Mouse (Mus musculus) inflammation-experienced regulatory T-cells, adult 6 months (primary cell): ENCODE data around the gene Sh3pxd2b. TPM values are rescaled to one million over a fixed set of nuclear protein-coding genes. Genes with fewer than 3 reads are reported as not detected.
"Not testable (repeated sequence)": the region's sequence is repeated elsewhere in the genome, so short reads cannot be mapped to it uniquely, and the experiment has no call there.

Experiments
- ATAC-seq: one replicate; pipeline ENCODE4 v1.8.0; 2017
- polyA plus RNA-seq, 3 experiments: library from polyadenylated mRNA; unstranded; fragments of 100-300 nt; shearing (Covaris generic); gene quantifications; one replicate each; pipeline ENCODE4 v1.2.1; 2017

Gene Sh3pxd2b
- not detected for polyA plus RNA-seq

GRCm38 (mm10) chr11:32347607-32348432, at the start of gene Sh3pxd2b:
TSS of gene Sh3pxd2b (plus strand) at chr11:32347820.
- ATAC-seq = no peak

- no peak for ATAC-seq
Measured at GRCm38 (mm10) chr11:32297866-32298531, 49.6 kb upstream of the Sh3pxd2b start.

- ATAC-seq = no peak
Measured at GRCm38 (mm10) chr11:32298532-32298918, 49.1 kb upstream of the Sh3pxd2b start.

- not testable (repeated sequence) for ATAC-seq
Measured at GRCm38 (mm10) chr11:32299865-32300264, 47.8 kb upstream of the Sh3pxd2b start, which contains the start of gene Hbq1a. TSS of gene Hbq1a (plus strand) at chr11:32300069.

- no peak for ATAC-seq
Measured at GRCm38 (mm10) chr11:32300279-32301267, 47.0 kb upstream of the Sh3pxd2b start.

GRCm38 (mm10) chr11:32301506-32301905, 46.1 kb upstream of the Sh3pxd2b start:
- ATAC-seq = no peak

- no peak for ATAC-seq
Measured at GRCm38 (mm10) chr11:32302824-32303419, 44.7 kb upstream of the Sh3pxd2b start.

- no peak for ATAC-seq
Measured at GRCm38 (mm10) chr11:32303455-32303854, 44.2 kb upstream of the Sh3pxd2b start.

- no peak for ATAC-seq
Measured at GRCm38 (mm10) chr11:32307006-32307405, 40.6 kb upstream of the Sh3pxd2b start.

- no peak for ATAC-seq
Measured at GRCm38 (mm10) chr11:32309446-32309845, 38.2 kb upstream of the Sh3pxd2b start.

GRCm38 (mm10) chr11:32309928-32310327, 37.7 kb upstream of the Sh3pxd2b start:
- no peak for ATAC-seq

- ATAC-seq = no peak
Measured at GRCm38 (mm10) chr11:32316009-32316408, 31.6 kb upstream of the Sh3pxd2b start.

- ATAC-seq = no peak
Measured at GRCm38 (mm10) chr11:32320507-32321195, 27.0 kb upstream of the Sh3pxd2b start.

- ATAC-seq = no peak
Measured at GRCm38 (mm10) chr11:32321196-32321565, 26.4 kb upstream of the Sh3pxd2b start.

- peak; percentile 75 for ATAC-seq
Measured at GRCm38 (mm10) chr11:32324609-32325008, 23.0 kb upstream of the Sh3pxd2b start.

- no peak for ATAC-seq
Measured at GRCm38 (mm10) chr11:32331075-32331474, 16.5 kb upstream of the Sh3pxd2b start.

GRCm38 (mm10) chr11:32331861-32332260, 15.8 kb upstream of the Sh3pxd2b start:
- no peak for ATAC-seq

GRCm38 (mm10) chr11:32333235-32333634, 14.4 kb upstream of the Sh3pxd2b start:
- no peak for ATAC-seq

- ATAC-seq = no peak
Measured at GRCm38 (mm10) chr11:32336435-32336907, 11.1 kb upstream of the Sh3pxd2b start.

GRCm38 (mm10) chr11:32339131-32339531, 8.5 kb upstream of the Sh3pxd2b start:
- no peak for ATAC-seq
